Mouse (Mus musculus) urinary bladder, postnatal 25 days (tissue): ENCODE results near the gene Xrcc6.

Experiments
- DNase-seq: peaks from one replicate; pipeline ENCODE4 v3.0.0; 2022; ENCODE audit warnings: low spot score

Gene Xrcc6

GRCm38 (mm10) chr15:82022535-82023088, 35.0 kb downstream of the Xrcc6 start:
- no peak for DNase-seq

GRCm38 (mm10) chr15:82023965-82024635, 36.5 kb downstream of the Xrcc6 start:
- no peak for DNase-seq

DNA sequence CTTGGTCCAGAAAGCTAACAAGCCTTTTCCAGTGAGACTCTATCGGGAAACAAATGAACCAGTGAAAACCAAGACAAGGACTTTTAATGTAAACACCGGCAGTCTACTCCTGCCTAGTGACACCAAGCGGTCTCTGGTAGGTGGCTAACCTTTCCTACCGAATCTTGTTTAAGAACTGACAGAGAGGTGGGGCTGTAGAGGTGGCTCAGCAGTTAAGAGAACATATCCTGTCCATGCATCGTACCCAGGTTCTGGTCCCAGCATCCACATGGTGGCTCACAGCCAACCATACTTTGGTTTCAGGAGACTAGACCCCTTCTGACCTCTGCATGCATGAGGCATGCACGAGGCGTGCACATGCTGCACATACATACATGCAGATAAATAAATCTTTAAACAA, 39.6 kb downstream of the Xrcc6 start:
- no peak for DNase-seq

- no peak for DNase-seq
Measured at GRCm38 (mm10) chr15:82027726-82028125, 40.1 kb downstream of the Xrcc6 start.

DNA sequence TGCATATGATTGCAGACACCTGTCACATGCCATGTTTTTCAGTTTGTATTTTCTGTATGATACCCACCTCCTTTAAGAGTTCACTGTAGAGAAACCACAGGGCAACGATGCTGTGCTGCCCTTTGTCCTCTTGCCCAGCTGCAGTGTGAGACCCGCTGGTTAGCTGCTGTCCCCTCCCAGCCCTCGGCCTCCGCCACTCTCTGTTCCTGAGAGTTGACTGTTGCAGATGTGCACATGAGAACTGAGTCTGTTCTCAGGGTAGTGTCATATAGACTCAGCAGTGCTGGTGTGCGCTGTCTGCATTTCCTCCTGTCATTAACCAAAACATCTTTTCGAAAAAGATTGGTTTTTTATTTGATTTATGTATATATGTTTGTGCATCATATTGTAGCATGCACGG, 44.8 kb downstream of the Xrcc6 start:
- no peak for DNase-seq

- no peak for DNase-seq
Measured at GRCm38 (mm10) chr15:82033762-82034161, 46.1 kb downstream of the Xrcc6 start, which contains the start of gene Desi1. Gene Desi1, minus strand, starts transcription at chr15:82033862.

GRCm38 (mm10) chr15:82035904-82036689, 48.5 kb downstream of the Xrcc6 start:
- no peak for DNase-seq

GRCm38 (mm10) chr15:82040650-82041049, 53.0 kb downstream of the Xrcc6 start:
- no peak for DNase-seq

DNA sequence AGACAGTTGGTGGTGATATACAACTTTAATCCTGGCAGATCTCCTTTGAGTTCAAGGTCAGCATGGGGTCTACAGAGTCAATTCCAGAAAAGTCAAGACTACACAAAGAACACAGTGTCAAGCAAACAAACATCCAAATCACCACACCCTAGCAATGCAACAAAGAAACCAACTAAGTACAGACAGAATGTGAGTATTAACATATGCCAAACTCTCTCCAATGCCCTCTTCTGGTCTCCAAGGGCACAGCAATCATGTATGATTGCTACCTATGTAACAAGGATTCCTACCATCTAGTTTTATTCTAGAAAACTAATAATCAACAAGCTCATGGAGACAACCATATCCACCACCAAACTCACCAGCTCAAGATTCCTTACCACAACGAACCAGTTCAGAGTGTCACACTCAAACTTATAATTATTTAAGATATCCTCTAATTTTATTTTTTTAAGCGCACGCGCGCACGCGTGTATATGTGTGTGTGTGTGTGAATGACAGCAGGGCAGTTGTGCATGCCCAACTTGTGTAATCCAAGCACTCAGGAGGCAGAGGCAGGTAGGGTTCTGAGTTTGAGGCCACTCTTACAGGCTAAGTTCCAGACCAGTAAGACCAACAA, 56.6 kb downstream of the Xrcc6 start:
- no peak for DNase-seq

DNA sequence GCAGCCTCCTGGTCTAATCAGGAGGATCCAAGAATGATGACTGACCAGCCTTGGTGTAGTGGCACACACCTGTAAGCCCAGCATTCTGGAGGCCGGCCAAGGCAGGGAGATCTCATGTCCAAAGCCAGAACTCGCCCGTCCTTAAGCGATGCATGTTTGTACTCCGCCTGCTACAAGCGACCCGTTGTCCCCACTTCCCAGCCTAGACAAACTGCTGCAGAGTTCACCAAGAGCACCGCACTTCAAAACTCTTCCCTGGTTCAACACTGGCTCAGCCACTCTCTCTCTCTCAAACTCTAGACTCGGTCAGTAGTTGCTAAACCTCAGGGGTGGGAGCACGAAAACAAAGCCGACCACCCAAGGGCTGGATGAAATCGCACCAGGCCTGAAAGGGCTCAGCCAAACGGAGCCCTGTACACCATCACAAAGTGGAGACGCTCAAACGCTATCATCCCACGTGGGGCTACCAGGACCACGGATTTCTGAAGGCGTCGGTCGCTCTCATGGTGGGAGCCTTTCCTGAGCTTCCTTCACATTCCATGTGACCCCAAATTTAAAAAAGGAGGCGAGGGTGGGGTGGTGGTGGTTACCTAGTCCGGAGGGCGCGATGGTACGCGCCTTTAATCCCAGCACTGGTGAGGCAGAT, 58.7 kb downstream of the Xrcc6 start:
- DNase-seq, result peak; percentile 22

GRCm38 (mm10) chr15:82047080-82047883, 59.6 kb downstream of the Xrcc6 start, which contains the start of gene Snu13:
Gene Snu13, minus strand, starts transcription at chr15:82047598.
- peak; percentile 90 for DNase-seq

- no peak for DNase-seq
Measured at GRCm38 (mm10) chr15:82052544-82052943, 64.9 kb downstream of the Xrcc6 start.

DNA sequence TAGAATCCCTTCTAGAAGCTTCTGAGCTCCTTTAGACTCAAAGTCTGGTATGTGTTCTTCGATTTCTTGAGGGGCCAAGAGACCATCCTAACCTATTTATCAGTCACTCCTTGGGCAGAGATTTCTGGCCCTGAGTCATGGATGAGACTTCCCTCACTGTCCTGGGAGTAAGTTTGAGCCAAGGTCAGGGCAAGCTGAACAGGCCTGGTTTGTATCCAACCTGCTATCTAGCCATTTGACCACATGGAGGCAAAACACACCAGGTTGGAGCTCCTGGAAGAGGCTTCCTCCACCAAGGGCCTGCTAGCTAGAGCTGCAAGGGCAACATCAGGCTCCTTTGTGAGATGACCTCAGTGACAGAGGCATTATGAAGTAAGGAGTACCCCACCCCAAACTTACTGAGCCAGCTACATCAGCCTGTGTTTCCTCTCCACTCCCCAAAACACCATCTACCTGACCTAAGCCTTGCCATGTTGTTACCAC, 71.1 kb downstream of the Xrcc6 start, which contains the start of gene 4930407I10Rik:
4930407I10Rik (plus strand) TSS at position 433 of the 483 bp plus-strand sequence.
- DNase-seq, result no peak

- no peak for DNase-seq
Measured at GRCm38 (mm10) chr15:82063909-82064308, 76.3 kb downstream of the Xrcc6 start.

- DNase-seq, result peak; percentile 67
Measured at GRCm38 (mm10) chr15:82065511-82065910, 77.9 kb downstream of the Xrcc6 start.

DNA sequence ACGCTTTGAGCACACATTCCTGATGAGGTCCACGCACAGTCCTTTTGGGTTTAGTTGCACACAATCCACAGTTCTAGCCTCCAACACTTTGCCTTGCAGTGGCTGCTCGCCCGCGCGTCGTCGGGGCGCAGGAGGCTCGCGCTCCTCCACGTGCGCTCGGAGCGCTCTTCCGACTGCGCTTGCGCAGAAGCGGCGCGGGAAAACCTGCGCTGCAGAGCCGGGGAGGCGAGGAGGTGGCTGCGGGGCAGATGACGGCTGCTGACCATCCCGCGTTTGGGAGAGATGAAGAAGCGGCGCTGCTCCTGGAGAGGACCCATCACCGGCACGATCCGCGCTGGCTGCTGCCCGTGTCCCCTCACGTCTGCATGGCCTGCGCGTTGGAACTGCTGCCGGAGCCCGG, 82.3 kb downstream of the Xrcc6 start, which contains the start of gene Mei1:
Mei1 (plus strand) TSS at position 99 of the 400 bp plus-strand sequence.
- DNase-seq, result no peak

DNA sequence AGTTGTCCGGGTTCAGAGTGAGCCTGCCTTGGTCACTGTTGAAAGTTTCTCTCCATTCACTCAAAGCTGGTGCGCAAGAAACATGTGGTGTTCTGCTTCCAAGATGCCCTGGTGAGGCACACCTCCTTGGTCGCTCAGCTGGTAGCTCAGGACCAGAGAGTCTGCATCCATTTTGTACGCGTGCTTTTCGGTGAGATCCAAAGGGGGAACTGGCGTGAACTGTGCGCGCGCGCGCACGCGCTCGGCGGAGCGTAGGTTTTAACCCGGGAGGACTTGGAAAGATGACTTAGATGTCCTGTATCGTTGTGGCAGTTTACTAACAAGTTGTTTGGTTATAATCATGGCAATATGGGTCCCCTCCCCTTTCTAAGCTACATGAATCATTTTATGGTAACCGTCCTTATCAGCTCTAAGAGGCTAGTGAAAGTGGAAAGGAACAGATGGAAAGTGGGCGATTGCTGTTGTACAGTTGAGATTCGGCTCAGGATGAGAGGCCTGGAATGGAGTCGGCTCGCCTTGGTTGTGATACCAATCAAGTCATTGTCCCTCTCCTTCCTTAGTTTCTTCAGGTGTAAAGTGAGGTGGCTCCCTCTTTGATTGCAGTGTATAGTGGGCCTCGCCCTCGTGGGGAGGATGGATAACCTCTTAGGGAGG, 84.3 kb downstream of the Xrcc6 start:
- no peak for DNase-seq

- no peak for DNase-seq
Measured at GRCm38 (mm10) chr15:82073490-82073889, 85.9 kb downstream of the Xrcc6 start.

- no peak for DNase-seq
Measured at GRCm38 (mm10) chr15:82079883-82080282, 92.2 kb downstream of the Xrcc6 start.

DNA sequence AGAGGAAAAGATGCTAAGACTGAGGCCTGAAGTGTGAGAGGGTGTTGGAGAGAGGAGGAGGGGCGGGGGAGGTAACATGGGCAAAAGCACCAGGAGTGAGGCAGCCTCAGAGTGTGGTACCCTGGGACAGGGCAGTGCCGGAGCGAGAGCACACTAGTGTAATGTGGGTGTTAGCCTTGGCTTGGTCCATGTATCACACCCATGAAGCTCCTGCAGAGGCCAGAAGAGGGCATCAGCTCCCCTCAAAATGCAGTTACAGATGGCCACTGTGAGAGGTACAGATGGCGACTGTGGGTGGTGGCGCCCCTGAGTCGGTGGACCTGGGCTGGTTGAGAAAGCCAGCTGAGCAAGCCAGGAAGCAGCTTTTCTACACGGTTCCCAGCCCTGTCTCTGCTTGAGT, 93.5 kb downstream of the Xrcc6 start:
- no peak for DNase-seq
